Mouse (Mus musculus) cerebellum, adult 2 months (tissue): ENCODE measurements around the gene Gm6904. TPM values are rescaled to one million over a fixed set of nuclear protein-coding genes. Genes with fewer than 3 reads are reported as not detected.
"Not testable (repeated sequence)": the region's sequence is repeated elsewhere in the genome, so short reads cannot be mapped to it uniquely, and the experiment has no call there.

Experiments
- DNase-seq, 2 experiments: peaks; one replicate each; pipeline ENCODE4 v3.0.0; 2021
- H3K27ac ChIP-seq: fragments of 200-500 bp; 2 replicates; pipeline ENCODE4 v1.5.1; 2012; ENCODE audit warnings: low read length, control low read depth, inconsistent platforms; ENCODE audit not compliant: insufficient read depth
- H3K27me3 ChIP-seq: fragments of 200-500 bp; 2 replicates; pipeline ENCODE4 v1.6.1; 2012; ENCODE audit warnings: inconsistent platforms, mild to moderate bottlenecking, low read length, moderate library complexity; ENCODE audit not compliant: control insufficient read depth, insufficient read depth
- H3K4me1 ChIP-seq: fragments of 200-500 bp; 2 replicates; pipeline ENCODE4 v1.6.1; 2011; ENCODE audit warnings: low read length; ENCODE audit not compliant: control insufficient read depth, insufficient read depth
- H3K4me3 ChIP-seq: fragments of 200-500 bp; replicated peaks from 2 replicates; pipeline ENCODE3; 2011; ENCODE audit warnings: mild to moderate bottlenecking, low read depth, low read length, control low read depth; ENCODE audit not compliant: insufficient read depth
- CTCF ChIP-seq: fragments of 200-500 bp; IDR thresholded peaks from 2 replicates; pipeline ENCODE4 v1.5.1; 2011; ENCODE audit warnings: low read depth, mild to moderate bottlenecking, control low read depth, low read length, moderate library complexity, borderline replicate concordance; ENCODE audit not compliant: insufficient read depth
- POLR2A ChIP-seq: fragments of 200-500 bp; IDR thresholded peaks from 2 replicates; pipeline ENCODE4 v1.6.1; 2011; ENCODE audit warnings: low read length, control low read depth, borderline replicate concordance; ENCODE audit not compliant: insufficient read depth
- WGBS: fragments of 180-500 bp; shearing (Covaris S2); methylation state at CpG from one replicate; pipeline ENCODE4 v1.1.7; 2018; 5-methylcytosine and 5-hydroxymethylcytosine counted together
- polyA plus RNA-seq: library from polyadenylated mRNA; depleted of rRNA; stranded (reverse); fragments of >200 nt; gene quantifications from 2 replicates; pipeline ENCODE4 v1.2.3, GENCODE M21; 2012; rRNA removed

The Gm6904 gene
- not detected in 2 replicates for polyA plus RNA-seq

GRCm38 (mm10) chr14:59260056-59260455 lies at the start of gene Gm6904:
Gene Gm6904, minus strand, starts transcription at chr14:59260216.
- TF ChIP-seq POLR2A, result no peak
- no peak for TF ChIP-seq CTCF
- Histone ChIP-seq H3K27ac (no peak within 1 kb of the TSS), H3K4me3 (no peak within 1 kb of the TSS), H3K27me3 (no peaks in the 10 kb centered on the region), H3K4me1 (no peaks in the 10 kb centered on the region)
- 67% methylated on average over 3 of the region's 3 CpGs for WGBS
- DNase-seq, result no peak

- not testable (repeated sequence) for DNase-seq
- WGBS, result 54% methylated on average over 1 of the region's 1 CpGs
Measured at GRCm38 (mm10) chr14:59297391-59297790, 37.4 kb upstream of the Gm6904 start, which contains the start of gene Phf11a. Gene Phf11a, minus strand, starts transcription at chr14:59297522.

GRCm38 (mm10) chr14:59291769-59292168 lies 31.8 kb upstream of the Gm6904 start:
- not testable (repeated sequence) for H3K27ac ChIP-seq, H3K27me3 ChIP-seq, DNase-seq, H3K4me3 ChIP-seq, H3K4me1 ChIP-seq

More at GRCm38 (mm10) chr14:59297391-59297790, 37.4 kb upstream of the Gm6904 start, which contains the start of gene Phf11a:
- not testable (repeated sequence) for H3K4me1 ChIP-seq, H3K27ac ChIP-seq, H3K27me3 ChIP-seq, H3K4me3 ChIP-seq

- DNase-seq, H3K4me3 ChIP-seq, H3K4me1 ChIP-seq, H3K27ac ChIP-seq, H3K27me3 ChIP-seq: not testable (repeated sequence)
- 79% methylated on average over 4 of the region's 4 CpGs for WGBS
Measured at GRCm38 (mm10) chr14:59274961-59275360, 14.9 kb upstream of the Gm6904 start.

- WGBS, result 69% methylated on average over 1 of the region's 1 CpGs
- H3K27me3 ChIP-seq, H3K4me1 ChIP-seq, H3K4me3 ChIP-seq, DNase-seq, H3K27ac ChIP-seq: not testable (repeated sequence)
Measured at GRCm38 (mm10) chr14:59255861-59256260, 4.2 kb downstream of the Gm6904 start.

- WGBS, result 58% methylated on average over 5 of the region's 5 CpGs
- DNase-seq, H3K4me3 ChIP-seq, H3K27ac ChIP-seq, H3K27me3 ChIP-seq, H3K4me1 ChIP-seq: not testable (repeated sequence)
- TF ChIP-seq CTCF, result peak; percentile 7; the same call in 1 of the 2 replicates
Measured at GRCm38 (mm10) chr14:59250350-59250749, 9.7 kb downstream of the Gm6904 start.

GRCm38 (mm10) chr14:59233635-59234034 lies 26.4 kb downstream of the Gm6904 start:
- no peak for DNase-seq
- no peaks in the 10 kb centered on the region for H3K4me1 ChIP-seq
- no peaks in the 10 kb centered on the region for H3K27me3 ChIP-seq
- no peak overlapping the region for H3K4me3 ChIP-seq
- 92% methylated on average over 9 of the region's 9 CpGs for WGBS
- no peak for TF ChIP-seq POLR2A
- TF ChIP-seq CTCF, result no peak
- no peak overlapping the region for H3K27ac ChIP-seq

GRCm38 (mm10) chr14:59232003-59232402 lies 28.0 kb downstream of the Gm6904 start:
- WGBS, result 42% methylated on average over 5 of the region's 5 CpGs
- Histone ChIP-seq H3K27me3 (no peaks in the 10 kb centered on the region), H3K4me1 (no peaks in the 10 kb centered on the region), H3K4me3 (no peak overlapping the region), H3K27ac (no peak overlapping the region)
- TF ChIP-seq CTCF, result peak; percentile 17; the same call in 1 of the 2 replicates
- TF ChIP-seq POLR2A, result no peak
- DNase-seq, result no peak

- no peak for DNase-seq
- no peak for TF ChIP-seq POLR2A
- TF ChIP-seq CTCF, result no peak
Measured at GRCm38 (mm10) chr14:59230331-59230966, 29.6 kb downstream of the Gm6904 start.

More at GRCm38 (mm10) chr14:59230331-59230966, 29.6 kb downstream of the Gm6904 start:
- Histone ChIP-seq H3K27me3 (no peaks in the 10 kb centered on the region), H3K4me1 (no peaks in the 10 kb centered on the region), H3K27ac (no peak overlapping the region), H3K4me3 (no peak overlapping the region)
- WGBS, result 60% methylated on average over 21 of the region's 21 CpGs
